Mouse (Mus musculus): ENCODE measurements at regions not wholly inside any gene's neighbourhood (a gene's known extent, or its start where the extent isn't known, plus 50 kb on each side); places are given as distances from the start of the nearest gene placed in this dataset.

GRCm38 (mm10) chr7:39882113-39882512 is 364.5 kb downstream of the Zfp619 start:
- no peak for DNase-seq

GRCm38 (mm10) chr7:39894208-39894896 is 376.8 kb downstream of the Zfp619 start:
- DNase-seq: no peak

- DNase-seq: no peak
These were observed 379.4 kb downstream of the Zfp619 start for GRCm38 (mm10) chr7:39896918-39897317.

- DNase-seq: no peak
These were observed 380.7 kb downstream of the Zfp619 start for GRCm38 (mm10) chr7:39898268-39898667.

- DNase-seq: no peak
These were observed 416.4 kb downstream of the Zfp619 start for GRCm38 (mm10) chr7:39933946-39934345.

DNA sequence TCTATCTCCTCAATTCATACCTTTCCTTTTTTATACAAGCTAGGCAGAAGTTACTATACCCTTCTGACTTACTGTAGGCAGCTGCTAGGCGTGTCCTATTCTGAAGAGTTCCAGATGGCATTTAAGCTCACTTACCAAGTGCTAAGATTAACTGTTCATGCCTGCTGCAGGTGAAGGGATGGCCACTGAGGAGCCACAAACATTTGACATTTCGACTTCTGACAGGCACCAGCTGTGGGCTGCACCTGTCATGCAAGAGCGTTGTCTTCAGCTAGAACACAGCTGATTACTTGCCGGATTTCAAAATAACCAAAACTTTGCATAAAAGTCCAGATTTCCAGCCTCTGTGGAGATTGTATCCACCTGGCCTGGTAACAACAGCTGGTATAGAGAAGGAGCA is 419.7 kb downstream of the Zfp619 start:
- no peak for DNase-seq

DNA sequence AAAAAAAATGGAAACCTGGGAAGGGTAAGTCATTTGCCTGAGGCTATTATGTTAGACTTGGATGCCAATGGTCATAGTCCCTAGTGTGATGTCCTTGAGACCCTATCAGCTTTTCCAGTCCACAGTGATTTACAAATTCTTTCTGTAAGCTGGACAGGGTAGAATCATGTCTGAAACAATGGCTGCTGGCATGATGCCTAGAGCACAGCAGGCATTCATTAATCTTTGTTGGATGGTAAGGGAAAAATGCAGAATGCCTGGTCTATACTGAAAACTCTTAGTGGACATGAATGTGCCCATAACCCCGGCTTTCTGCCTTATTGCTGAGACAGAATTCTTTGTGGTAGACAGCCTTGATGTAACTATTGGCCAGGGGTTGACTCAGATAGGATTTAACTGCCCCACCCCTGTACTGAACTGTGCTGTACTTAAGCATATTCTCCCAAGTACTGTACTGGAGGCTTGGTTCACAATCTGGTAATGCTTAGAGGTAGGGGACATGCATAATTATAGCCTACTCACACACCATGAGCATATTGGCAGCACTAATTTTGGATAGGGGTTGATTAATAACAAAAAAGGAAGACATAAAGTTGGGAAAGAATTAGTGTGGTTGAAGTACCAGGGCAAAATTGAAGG is 424.8 kb downstream of the Zfp619 start:
- no peak for DNase-seq

- no peak for DNase-seq
These were observed 436.5 kb downstream of the Zfp619 start for GRCm38 (mm10) chr7:39954110-39954509.

DNA sequence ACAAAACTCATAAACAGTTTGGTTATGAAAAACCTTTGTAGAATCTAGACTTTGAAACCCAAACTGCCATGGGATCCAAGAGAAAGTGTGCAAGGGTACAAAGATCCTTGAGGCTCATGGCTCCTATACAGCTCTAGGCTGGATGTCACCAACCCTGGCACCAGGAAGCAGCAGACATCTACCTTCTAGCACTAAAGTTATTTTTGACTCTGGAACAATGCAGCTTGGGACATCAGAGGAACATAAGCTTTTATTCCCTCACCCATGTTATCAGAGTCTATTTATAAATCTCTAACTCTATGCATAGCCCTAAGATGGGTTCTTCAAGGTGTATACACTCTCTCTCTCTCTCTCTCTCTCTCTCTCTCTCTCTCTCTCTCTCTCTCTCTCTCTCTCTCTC is 437.4 kb downstream of the Zfp619 start:
- no peak for DNase-seq

DNA sequence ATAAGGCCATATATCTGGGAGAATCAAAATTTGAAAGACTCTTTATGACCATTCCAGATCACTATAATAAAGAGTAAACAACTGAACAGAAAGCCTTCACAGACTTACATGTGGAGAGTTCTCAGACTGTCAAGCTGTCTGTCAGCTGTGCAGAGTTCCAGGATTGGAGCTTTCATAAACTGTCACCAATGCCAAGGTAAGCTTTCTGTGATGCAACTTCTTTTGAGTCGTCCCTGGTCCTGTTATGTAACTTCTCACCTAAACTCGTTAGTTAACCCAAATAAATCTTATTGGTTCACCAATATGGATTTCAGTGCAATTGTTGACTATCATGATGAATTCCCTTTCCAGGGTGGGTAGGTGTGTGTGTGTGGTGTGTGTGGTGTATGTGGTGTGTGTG is 460.6 kb downstream of the Zfp619 start:
- DNase-seq: no peak

GRCm38 (mm10) chr7:39981647-39982046 is 464.1 kb downstream of the Zfp619 start:
- no peak for DNase-seq
